Mouse (Mus musculus) thymus, postnatal 4 days (tissue): ENCODE measurements around the gene Mertk.

ENCODE experiments used
- DNase-seq: peaks from one replicate; pipeline ENCODE4 v3.0.0; 2021

The Mertk gene

GRCm38 (mm10) chr2:128726067-128726466, 27.3 kb downstream of the Mertk start:
- DNase-seq = no peak

GRCm38 (mm10) chr2:128726626-128727025, 27.9 kb downstream of the Mertk start:
- DNase-seq = no peak

- no peak for DNase-seq
These were observed 28.8 kb downstream of the Mertk start for GRCm38 (mm10) chr2:128727552-128727951.

- no peak for DNase-seq
These were observed 29.3 kb downstream of the Mertk start for GRCm38 (mm10) chr2:128728066-128728465.

GRCm38 (mm10) chr2:128729141-128729540, 30.4 kb downstream of the Mertk start:
- no peak for DNase-seq

GRCm38 (mm10) chr2:128731514-128731913, 32.8 kb downstream of the Mertk start:
- DNase-seq = no peak

- no peak for DNase-seq
These were observed 33.2 kb downstream of the Mertk start for GRCm38 (mm10) chr2:128731951-128732350.

GRCm38 (mm10) chr2:128735089-128735488, 36.3 kb downstream of the Mertk start:
- DNase-seq = no peak

GRCm38 (mm10) chr2:128737051-128737450, 38.3 kb downstream of the Mertk start:
- DNase-seq = no peak

- no peak for DNase-seq
These were observed 39.0 kb downstream of the Mertk start for GRCm38 (mm10) chr2:128737796-128738195.

- DNase-seq = no peak
These were observed 40.0 kb downstream of the Mertk start for GRCm38 (mm10) chr2:128738725-128739258.

GRCm38 (mm10) chr2:128745879-128746620, 47.3 kb downstream of the Mertk start:
- DNase-seq = no peak

- no peak for DNase-seq
These were observed 47.9 kb downstream of the Mertk start for GRCm38 (mm10) chr2:128746621-128747151.

- DNase-seq = no peak
These were observed 48.8 kb downstream of the Mertk start for GRCm38 (mm10) chr2:128747433-128748028.

- no peak for DNase-seq
These were observed 49.4 kb downstream of the Mertk start for GRCm38 (mm10) chr2:128748171-128748570.

GRCm38 (mm10) chr2:128751030-128751429, 52.3 kb downstream of the Mertk start:
- no peak for DNase-seq

GRCm38 (mm10) chr2:128753295-128753873, 54.6 kb downstream of the Mertk start:
- no peak for DNase-seq

- DNase-seq = no peak
These were observed 56.5 kb downstream of the Mertk start for GRCm38 (mm10) chr2:128755149-128755691.

GRCm38 (mm10) chr2:128758724-128759340, 60.1 kb downstream of the Mertk start:
- no peak for DNase-seq

GRCm38 (mm10) chr2:128762008-128762407, 63.3 kb downstream of the Mertk start:
- no peak for DNase-seq

GRCm38 (mm10) chr2:128765787-128766186, 67.0 kb downstream of the Mertk start:
- DNase-seq = no peak

GRCm38 (mm10) chr2:128768545-128769247, 69.9 kb downstream of the Mertk start:
- no peak for DNase-seq
